Mouse (Mus musculus) limb, embryonic 11.5 days (tissue): ENCODE data around the gene Cilp. TPM values are rescaled to one million over a fixed set of nuclear protein-coding genes. Genes with fewer than 3 reads are reported as not detected.

Experiments
- ATAC-seq: fragments of 200-750 bp; cut with Nextera tagmentation; 2 replicates; pipeline ENCODE4 v1.8.0; 2017; ENCODE audit warnings: low read depth; ENCODE audit not compliant: insufficient number of reproducible peaks, low FRiP score, low TSS enrichment
- DNase-seq: peaks from one replicate; pipeline ENCODE4 v3.0.0-alpha.2; 2015; ENCODE audit warnings: low spot score
- H3K27ac ChIP-seq: fragments of 300-500 bp; sonication (generic); replicated peaks from 2 replicates; pipeline ENCODE4 v1.5.1; 2014; ENCODE audit warnings: low read depth, mild to moderate bottlenecking, low read length
- H3K27me3 ChIP-seq: fragments of 300-500 bp; sonication (generic); 2 replicates; pipeline ENCODE4 v1.6.1; 2014; ENCODE audit warnings: mild to moderate bottlenecking, low read length, mixed read lengths; ENCODE audit not compliant: control insufficient read depth, insufficient read depth
- H3K36me3 ChIP-seq: fragments of 300-500 bp; sonication (generic); 2 replicates; pipeline ENCODE4 v1.6.1; 2014; ENCODE audit warnings: mild to moderate bottlenecking, low read length, moderate library complexity, mixed read lengths; ENCODE audit not compliant: control insufficient read depth, insufficient read depth
- H3K4me1 ChIP-seq: fragments of 300-500 bp; sonication (generic); 2 replicates; pipeline ENCODE4 v1.6.1; 2014; ENCODE audit warnings: low read length, mixed read lengths; ENCODE audit not compliant: control insufficient read depth, insufficient read depth
- H3K4me2 ChIP-seq: fragments of 300-500 bp; sonication (generic); 2 replicates; pipeline ENCODE4 v1.6.1; 2014; ENCODE audit warnings: low read depth, mild to moderate bottlenecking, moderate library complexity; ENCODE audit not compliant: severe bottlenecking
- H3K4me3 ChIP-seq: fragments of 300-500 bp; sonication (generic); 2 replicates; pipeline ENCODE4 v1.5.1; 2014; ENCODE audit warnings: low read depth, low read length
- H3K9ac ChIP-seq: fragments of 300-500 bp; sonication (generic); 2 replicates; pipeline ENCODE4 v1.6.1; 2014; ENCODE audit warnings: mild to moderate bottlenecking, low read length
- H3K9me3 ChIP-seq: fragments of 300-500 bp; sonication (generic); 2 replicates; pipeline ENCODE4 v1.6.1; 2016; ENCODE audit warnings: low read length; ENCODE audit not compliant: control insufficient read depth
- WGBS: fragments of 180-500 bp; shearing (Covaris S2); extraction: QIAGEN DNeasy Blood & Tissue Kit; methylation state at CpG from one replicate; pipeline ENCODE4 v1.1.7; 2014; 5-methylcytosine and 5-hydroxymethylcytosine counted together
- polyA plus RNA-seq: library from polyadenylated mRNA; unstranded; fragments of >200 nt; fragmentation: Nextera tagmentation; extraction: Ambion mirVana; gene quantifications from 2 replicates; pipeline ENCODE4 v1.2.1, GENCODE M21; 2014

The Cilp gene
- polyA plus RNA-seq, 1 experiment from 2014 or later, result 0.11 TPM

DNA sequence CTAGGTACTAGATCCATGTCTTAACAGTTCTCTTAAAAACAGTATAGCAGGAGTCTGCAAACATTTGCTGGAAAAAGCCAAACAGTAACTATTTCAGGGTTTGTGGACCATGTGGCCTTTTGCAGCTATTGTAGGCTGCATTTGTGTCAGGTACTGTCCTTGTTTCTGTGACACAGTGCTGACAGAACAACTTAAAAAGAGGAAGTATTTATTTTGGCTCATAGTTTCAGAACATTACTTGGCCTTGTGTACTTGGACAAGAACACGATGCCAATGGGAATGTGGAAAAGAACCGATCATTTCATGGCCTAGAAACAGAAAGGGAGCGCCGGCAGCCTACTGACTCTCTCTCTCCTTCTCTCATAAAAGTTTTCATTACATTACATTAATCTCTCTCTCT, 38.6 kb downstream of the Cilp start:
- DNase-seq, result no peak
- H3K9ac ChIP-seq, result no peak overlapping the region
- H3K4me2 ChIP-seq, result no peak overlapping the region
- H3K27ac ChIP-seq, result no peak overlapping the region
- H3K27me3 ChIP-seq, result no peaks in the 10 kb centered on the region
- H3K9me3 ChIP-seq, result no peaks in the 10 kb centered on the region
- H3K36me3 ChIP-seq, result peaks cover 14% of the 10 kb centered on the region
- H3K4me1 ChIP-seq, result no peaks in the 10 kb centered on the region
- 97% methylated on average over 4 of the region's 4 CpGs for WGBS
- no peak for ATAC-seq
- H3K4me3 ChIP-seq, result no peak overlapping the region

GRCm38 (mm10) chr9:65304300-65304699, 39.3 kb downstream of the Cilp start:
- H3K27me3 ChIP-seq, result no peaks in the 10 kb centered on the region
- no peaks in the 10 kb centered on the region for H3K9me3 ChIP-seq
- H3K36me3 ChIP-seq, result peaks cover 18% of the 10 kb centered on the region
- no peak overlapping the region for H3K9ac ChIP-seq
- no peak for DNase-seq
- H3K4me3 ChIP-seq, result no peak overlapping the region
- no peak for ATAC-seq
- no peaks in the 10 kb centered on the region for H3K4me1 ChIP-seq
- WGBS, result 67% methylated on average over 4 of the region's 4 CpGs
- H3K27ac ChIP-seq, result no peak overlapping the region
- no peak overlapping the region for H3K4me2 ChIP-seq

GRCm38 (mm10) chr9:65306672-65307071, 41.7 kb downstream of the Cilp start:
- Histone ChIP-seq H3K9ac (no peak overlapping the region), H3K4me2 (no peak overlapping the region), H3K4me1 (no peaks in the 10 kb centered on the region), H3K9me3 (no peaks in the 10 kb centered on the region), H3K27me3 (no peaks in the 10 kb centered on the region), H3K4me3 (no peak overlapping the region), H3K36me3 (peaks cover 14% of the 10 kb centered on the region), H3K27ac (no peak overlapping the region)
- DNase-seq, result no peak
- no peak for ATAC-seq
- 94% methylated on average over 2 of the region's 2 CpGs for WGBS

DNA sequence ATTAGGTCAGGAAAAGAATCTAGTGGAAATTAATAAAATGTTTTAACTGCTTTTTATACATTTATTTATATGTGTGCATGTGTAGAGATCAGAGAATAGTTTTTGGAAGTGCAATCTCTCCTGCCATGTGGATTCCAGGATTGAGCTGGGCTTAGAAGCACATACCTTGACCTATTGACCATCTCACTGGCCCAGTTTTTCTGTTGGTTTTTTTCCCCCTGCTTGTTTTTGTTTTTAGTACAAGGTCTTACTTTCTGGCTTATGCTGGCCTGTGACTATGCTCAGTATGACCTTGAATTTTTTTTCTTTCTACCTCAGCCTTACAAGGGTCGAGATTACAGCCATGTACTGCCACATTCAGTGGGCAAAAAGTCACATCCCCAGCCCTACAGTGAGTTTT, 43.0 kb downstream of the Cilp start:
- H3K27ac ChIP-seq, result no peak overlapping the region
- H3K9me3 ChIP-seq, result no peaks in the 10 kb centered on the region
- H3K36me3 ChIP-seq, result peaks cover 19% of the 10 kb centered on the region
- 82% methylated on average over 1 of the region's 1 CpGs for WGBS
- H3K4me3 ChIP-seq, result no peak overlapping the region
- H3K4me1 ChIP-seq, result no peaks in the 10 kb centered on the region
- no peak for DNase-seq
- no peak overlapping the region for H3K9ac ChIP-seq
- H3K4me2 ChIP-seq, result no peak overlapping the region
- no peaks in the 10 kb centered on the region for H3K27me3 ChIP-seq
- ATAC-seq, result no peak

DNA sequence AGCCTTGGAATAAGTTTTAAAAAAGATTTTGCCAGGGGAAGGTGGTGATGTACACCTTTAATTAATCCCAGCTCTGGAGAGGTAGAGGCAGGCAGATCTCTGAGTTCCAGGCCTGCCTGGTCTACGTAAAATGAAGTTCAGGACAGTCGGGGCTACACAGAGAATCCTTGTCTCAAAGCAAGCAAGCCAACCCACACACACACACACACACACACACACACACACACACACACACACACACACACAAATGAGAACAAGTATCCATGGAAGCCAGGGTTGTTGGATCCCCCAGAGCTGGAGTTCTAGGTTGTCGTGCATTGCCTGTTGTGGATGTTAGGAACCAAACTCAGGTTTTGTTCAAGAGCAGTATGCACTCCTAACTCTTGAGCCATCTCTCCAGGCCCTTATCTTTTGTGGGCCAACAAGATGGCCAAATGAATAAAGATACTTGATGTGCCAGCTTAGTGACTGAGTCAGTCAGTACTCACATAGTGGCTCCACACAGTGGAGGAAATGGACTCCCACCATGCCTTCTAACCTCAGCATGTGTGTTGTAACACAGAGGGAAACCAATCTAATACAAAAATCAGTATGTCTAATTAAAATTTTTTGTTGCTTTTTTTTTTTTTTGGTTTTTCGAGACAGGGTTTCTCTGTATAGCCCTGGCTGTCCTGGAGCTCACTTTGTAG, 47.8 kb downstream of the Cilp start:
- no peak overlapping the region for H3K4me2 ChIP-seq
- no peak overlapping the region for H3K9ac ChIP-seq
- DNase-seq (peak; percentile 26), ATAC-seq (no peak)
- WGBS, result 95% methylated on average over 4 of the region's 4 CpGs
- no peak overlapping the region for H3K27ac ChIP-seq
- H3K4me3 ChIP-seq, result no peak overlapping the region
- H3K4me1 ChIP-seq, result no peaks in the 10 kb centered on the region
- H3K27me3 ChIP-seq, result no peaks in the 10 kb centered on the region
- peaks cover 18% of the 10 kb centered on the region for H3K36me3 ChIP-seq
- no peaks in the 10 kb centered on the region for H3K9me3 ChIP-seq

GRCm38 (mm10) chr9:65313846-65314245, 48.9 kb downstream of the Cilp start:
- Histone ChIP-seq H3K36me3 (peaks cover 11% of the 10 kb centered on the region; the same call in 1 of the 2 replicates), H3K4me3 (no peak overlapping the region), H3K27ac (no peak overlapping the region), H3K4me1 (no peaks in the 10 kb centered on the region), H3K9me3 (no peaks in the 10 kb centered on the region), H3K27me3 (no peaks in the 10 kb centered on the region), H3K9ac (no peak overlapping the region), H3K4me2 (no peak overlapping the region)
- WGBS, result 93% methylated on average over 1 of the region's 1 CpGs
- DNase-seq, result no peak
- ATAC-seq, result no peak

DNA sequence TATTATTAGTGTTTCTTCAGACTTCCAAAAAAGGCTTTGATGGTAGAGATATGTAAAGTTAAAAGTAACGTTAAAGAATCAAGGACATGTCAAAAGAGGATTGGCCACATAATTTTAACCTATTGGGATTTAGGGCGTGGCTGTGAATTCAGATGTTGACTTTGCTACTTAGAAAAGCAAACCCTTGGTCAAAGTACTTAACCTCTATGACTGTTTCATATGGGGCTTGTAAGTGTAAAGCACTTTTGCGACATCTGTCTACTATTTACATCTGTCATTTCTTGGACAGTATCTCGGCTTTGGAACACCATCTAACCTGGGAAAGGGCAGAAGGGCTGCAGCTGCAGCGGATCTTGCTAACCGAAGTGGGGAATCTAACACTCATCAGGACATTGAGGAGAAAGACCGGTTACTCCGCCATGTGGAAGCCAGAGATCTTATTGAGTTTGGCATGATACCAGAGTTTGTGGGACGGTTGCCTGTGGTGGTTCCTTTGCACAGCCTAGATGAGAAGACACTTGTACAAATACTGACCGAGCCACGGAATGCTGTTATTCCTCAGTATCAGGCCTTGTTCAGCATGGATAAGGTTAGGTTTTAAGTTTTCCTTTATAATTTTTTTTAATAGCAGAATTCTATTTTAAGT, 57.4 kb downstream of the Cilp start:
- H3K4me2 ChIP-seq, result no peak overlapping the region
- H3K4me3 ChIP-seq, result no peak overlapping the region
- H3K9ac ChIP-seq, result no peak overlapping the region
- DNase-seq (no peak), ATAC-seq (no peak)
- no peaks in the 10 kb centered on the region for H3K27me3 ChIP-seq
- no peaks in the 10 kb centered on the region for H3K4me1 ChIP-seq
- WGBS, result 95% methylated on average over 11 of the region's 11 CpGs
- peaks cover 6% of the 10 kb centered on the region; the same call in 1 of the 2 replicates for H3K36me3 ChIP-seq
- H3K9me3 ChIP-seq, result no peaks in the 10 kb centered on the region
- no peak overlapping the region for H3K27ac ChIP-seq

DNA sequence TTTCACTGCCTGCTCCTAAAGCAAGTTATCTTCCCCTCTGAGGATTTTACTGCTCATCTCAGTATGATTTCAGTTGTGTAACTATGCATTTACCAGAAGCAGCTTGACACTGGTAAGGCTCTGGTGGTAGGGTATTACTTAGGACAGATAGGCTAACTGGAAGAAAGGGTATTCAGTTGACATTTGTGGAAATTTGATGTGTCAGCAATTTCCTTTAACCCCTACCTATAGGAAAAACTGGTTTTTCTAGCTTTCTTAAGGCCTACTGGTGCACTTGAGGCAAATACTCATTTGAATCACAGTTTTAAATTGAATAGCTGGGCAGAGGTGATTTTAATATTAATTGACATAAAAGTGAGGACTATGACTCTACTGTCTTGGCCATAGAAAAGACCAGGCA, 61.0 kb downstream of the Cilp start:
- no peak overlapping the region for H3K4me2 ChIP-seq
- no peak for DNase-seq
- H3K4me3 ChIP-seq, result no peak overlapping the region
- H3K27ac ChIP-seq, result no peak overlapping the region
- no peak for ATAC-seq
- H3K9ac ChIP-seq, result no peak overlapping the region
- no peaks in the 10 kb centered on the region for H3K4me1 ChIP-seq
- no peaks in the 10 kb centered on the region for H3K27me3 ChIP-seq
- peaks cover 6% of the 10 kb centered on the region; the same call in 1 of the 2 replicates for H3K36me3 ChIP-seq
- no peaks in the 10 kb centered on the region for H3K9me3 ChIP-seq
